Mouse (Mus musculus) gastrocnemius, adult 2 months (tissue): ENCODE results near the gene Ptprg. TPM values are rescaled to one million over a fixed set of nuclear protein-coding genes. Genes with fewer than 3 reads are reported as not detected.

ENCODE experiments used
- DNase-seq: peaks from one replicate; pipeline ENCODE4 v3.0.0; 2022
- H3K27ac ChIP-seq: fragments of 200-600 bp; 2 replicates; pipeline ENCODE4 v1.8.1; 2022; ENCODE audit warnings: mild to moderate bottlenecking
- H3K4me3 ChIP-seq: fragments of 200-600 bp; 2 replicates; pipeline ENCODE4 v1.8.1; 2022; ENCODE audit warnings: mild to moderate bottlenecking, moderate library complexity
- CTCF ChIP-seq: fragments of 200-600 bp; IDR thresholded peaks from 2 replicates; pipeline ENCODE4 v1.8.1; 2022; ENCODE audit warnings: antibody characterized with exemption, mild to moderate bottlenecking, moderate library complexity
- intact Hi-C: fragments of 180-260 bp; cut with DNase I; formaldehyde crosslinking; loops from one replicate; pipeline ENCODE4 v1.15.1; 2025
- total RNA-seq, 2 experiments: library from RNA; stranded (reverse); gene quantifications; 2 replicates each; pipeline ENCODE4 v1.2.3; 2021

Gene Ptprg
- total RNA-seq, 2 experiments from 2014 or later: 26.3 to 32.5 TPM

- Histone ChIP-seq H3K27ac (no peak overlapping the region), H3K4me3 (no peak overlapping the region)
- no peak for TF ChIP-seq CTCF
- intact Hi-C loops: no loop called here
- no peak for DNase-seq
Measured at GRCm38 (mm10) chr14:11965878-11966277, 412.5 kb downstream of the Ptprg start.

GRCm38 (mm10) chr14:11981764-11982163 lies 428.4 kb downstream of the Ptprg start:
- DNase-seq: no peak
- no peak overlapping the region for H3K27ac ChIP-seq
- TF ChIP-seq CTCF: no peak
- intact Hi-C loops: no loop called here
- H3K4me3 ChIP-seq: no peak overlapping the region

GRCm38 (mm10) chr14:11983031-11983430 lies 429.7 kb downstream of the Ptprg start:
- H3K27ac ChIP-seq: no peak overlapping the region
- no peak for DNase-seq
- no peak overlapping the region for H3K4me3 ChIP-seq
- TF ChIP-seq CTCF: no peak
- intact Hi-C loops: no loop called here

DNA sequence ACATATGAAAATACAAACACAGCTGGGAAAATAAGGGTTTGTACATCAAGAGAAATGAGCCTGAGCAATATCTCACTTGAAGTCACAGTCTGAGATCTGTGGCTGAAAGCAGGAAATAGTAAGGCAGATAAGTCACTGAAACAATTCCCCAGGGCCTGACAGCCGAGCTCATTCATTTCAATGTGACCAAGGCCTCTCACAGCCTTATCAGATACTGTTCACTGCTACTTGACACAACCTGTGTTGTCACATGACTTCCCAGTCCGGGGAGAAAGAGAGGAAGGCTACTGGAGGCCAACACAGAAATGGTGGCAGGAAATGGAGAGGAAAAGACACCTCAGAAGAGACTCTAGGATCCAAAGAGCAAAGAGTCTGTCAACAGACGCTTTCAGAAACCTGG lies 430.8 kb downstream of the Ptprg start:
- intact Hi-C loops: no loop called here
- Histone ChIP-seq H3K27ac (no peak overlapping the region), H3K4me3 (no peak overlapping the region)
- TF ChIP-seq CTCF: no peak
- DNase-seq: no peak

- Histone ChIP-seq H3K27ac (peak overlapping the region; percentile 16; the same call in 1 of the 2 replicates), H3K4me3 (no peak overlapping the region)
- no peak for DNase-seq
- intact Hi-C loops: no loop called here
- TF ChIP-seq CTCF: no peak
Measured at GRCm38 (mm10) chr14:11988975-11989374, 435.6 kb downstream of the Ptprg start.

- intact Hi-C loops: no loop called here
- DNase-seq: no peak
- H3K27ac ChIP-seq: no peak overlapping the region
- TF ChIP-seq CTCF: no peak
- H3K4me3 ChIP-seq: no peak overlapping the region
Measured at GRCm38 (mm10) chr14:11991151-11991550, 437.8 kb downstream of the Ptprg start.

DNA sequence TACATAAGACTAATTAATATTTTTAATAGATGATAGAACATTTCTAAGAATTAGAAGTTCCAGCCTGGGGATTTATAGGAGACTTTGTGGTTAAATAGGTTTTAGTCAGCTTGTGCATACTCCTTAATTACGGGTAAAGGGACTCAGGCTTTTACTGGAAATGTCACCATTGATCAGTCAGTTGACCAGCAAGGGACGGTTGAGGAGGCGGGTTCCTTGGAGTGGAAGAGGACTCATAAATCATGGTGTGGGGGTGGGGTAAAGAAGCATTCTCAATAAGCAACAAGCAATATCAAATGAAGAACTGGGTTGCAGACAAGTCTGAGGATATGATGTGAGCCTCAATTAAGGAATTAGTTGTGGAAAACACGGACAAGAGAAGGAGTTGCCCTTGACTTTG lies 438.8 kb downstream of the Ptprg start:
- DNase-seq: no peak
- intact Hi-C loops: no loop called here
- no peak overlapping the region for H3K27ac ChIP-seq
- TF ChIP-seq CTCF: no peak
- no peak overlapping the region for H3K4me3 ChIP-seq

GRCm38 (mm10) chr14:11992534-11992933 lies 439.2 kb downstream of the Ptprg start:
- H3K4me3 ChIP-seq: no peak overlapping the region
- H3K27ac ChIP-seq: no peak overlapping the region
- TF ChIP-seq CTCF: no peak
- no peak for DNase-seq
- intact Hi-C loops: no loop called here

DNA sequence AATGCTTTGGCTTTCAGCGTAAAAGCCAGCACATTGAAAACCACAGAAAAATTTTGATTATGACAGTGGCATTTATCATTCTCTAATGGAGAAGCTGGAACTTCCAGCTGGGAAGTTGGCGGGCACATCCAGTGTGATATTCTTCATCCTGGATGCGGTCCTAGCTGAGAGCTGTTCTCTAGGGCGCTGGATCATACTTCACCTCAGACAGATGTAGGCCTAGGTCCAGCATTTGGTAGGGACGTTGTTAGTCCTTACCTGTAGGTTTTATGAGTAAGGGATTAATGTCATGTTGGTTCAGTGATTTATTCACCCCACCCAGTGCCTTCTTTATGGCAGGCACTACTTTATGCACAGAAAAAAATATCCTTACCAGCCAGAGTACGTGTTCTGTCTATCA lies 444.2 kb downstream of the Ptprg start:
- intact Hi-C loops: no loop called here
- Histone ChIP-seq H3K27ac (no peak overlapping the region), H3K4me3 (no peak overlapping the region)
- peak; percentile 24 for DNase-seq
- no peak for TF ChIP-seq CTCF

- intact Hi-C loops: no loop called here
- no peak for DNase-seq
- Histone ChIP-seq H3K27ac (no peak overlapping the region), H3K4me3 (no peak overlapping the region)
- no peak for TF ChIP-seq CTCF
Measured at GRCm38 (mm10) chr14:11998464-11998863, 445.1 kb downstream of the Ptprg start.

DNA sequence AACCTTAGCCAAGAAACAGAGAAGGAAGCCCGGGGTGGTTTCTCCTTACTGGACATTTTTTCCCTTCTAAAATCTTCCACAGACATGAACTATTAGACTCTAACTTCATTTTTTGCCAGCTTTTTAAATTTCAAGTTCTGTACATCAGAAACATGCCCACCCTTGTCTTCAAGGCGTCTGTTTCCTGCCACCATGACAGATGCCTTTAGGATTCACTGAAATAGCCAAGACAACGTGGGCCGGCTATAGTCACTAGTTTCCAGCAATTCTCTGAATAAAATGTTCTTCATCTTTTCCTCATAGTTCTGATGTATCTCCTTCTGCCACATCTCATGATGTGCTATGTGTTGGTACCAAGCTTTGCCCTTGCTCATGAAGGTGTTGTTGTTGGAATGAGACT lies 450.7 kb downstream of the Ptprg start:
- no peak overlapping the region for H3K4me3 ChIP-seq
- DNase-seq: no peak
- TF ChIP-seq CTCF: no peak
- H3K27ac ChIP-seq: no peak overlapping the region
- intact Hi-C loops: no loop called here

GRCm38 (mm10) chr14:12011766-12012165 lies 458.4 kb downstream of the Ptprg start:
- DNase-seq: no peak
- TF ChIP-seq CTCF: no peak
- no peak overlapping the region for H3K4me3 ChIP-seq
- H3K27ac ChIP-seq: no peak overlapping the region
- intact Hi-C loops: no loop called here

- intact Hi-C loops: no loop called here
- Histone ChIP-seq H3K4me3 (no peak overlapping the region), H3K27ac (no peak overlapping the region)
- no peak for TF ChIP-seq CTCF
- DNase-seq: no peak
Measured at GRCm38 (mm10) chr14:12025812-12026728, 472.7 kb downstream of the Ptprg start.

DNA sequence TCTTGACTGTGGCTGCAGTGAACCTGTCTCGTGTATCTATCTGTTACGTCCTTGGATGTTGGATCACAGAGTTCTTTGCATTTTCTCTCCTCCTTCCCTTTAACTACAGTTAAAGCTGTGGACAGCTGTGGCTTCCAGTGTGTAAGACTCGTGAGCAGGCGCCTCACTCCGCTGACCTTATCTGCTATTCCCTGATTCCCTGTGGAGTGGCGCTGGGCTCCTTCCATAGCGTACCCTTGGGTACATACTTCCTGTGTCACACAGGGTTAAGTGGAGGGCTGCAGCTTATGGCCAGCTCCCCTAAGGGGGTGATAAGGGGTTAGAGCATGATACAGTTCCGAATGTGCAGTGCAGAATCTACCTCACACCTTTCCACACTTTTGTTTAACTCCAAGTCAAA lies 473.9 kb downstream of the Ptprg start:
- Histone ChIP-seq H3K27ac (no peak overlapping the region), H3K4me3 (no peak overlapping the region)
- intact Hi-C loops: no loop called here
- TF ChIP-seq CTCF: no peak
- DNase-seq: no peak
